Mouse (Mus musculus) ES-CJ7 (cell line): ENCODE measurements around the gene Catsperg1.
"Not testable (repeated sequence)": the region's sequence is repeated elsewhere in the genome, so short reads cannot be mapped to it uniquely, and the experiment has no call there.

ENCODE experiments used
- DNase-seq: peaks from one replicate; pipeline ENCODE4 v3.0.0; 2011; ENCODE audit warnings: low read depth, low spot score

The Catsperg1 gene

DNA sequence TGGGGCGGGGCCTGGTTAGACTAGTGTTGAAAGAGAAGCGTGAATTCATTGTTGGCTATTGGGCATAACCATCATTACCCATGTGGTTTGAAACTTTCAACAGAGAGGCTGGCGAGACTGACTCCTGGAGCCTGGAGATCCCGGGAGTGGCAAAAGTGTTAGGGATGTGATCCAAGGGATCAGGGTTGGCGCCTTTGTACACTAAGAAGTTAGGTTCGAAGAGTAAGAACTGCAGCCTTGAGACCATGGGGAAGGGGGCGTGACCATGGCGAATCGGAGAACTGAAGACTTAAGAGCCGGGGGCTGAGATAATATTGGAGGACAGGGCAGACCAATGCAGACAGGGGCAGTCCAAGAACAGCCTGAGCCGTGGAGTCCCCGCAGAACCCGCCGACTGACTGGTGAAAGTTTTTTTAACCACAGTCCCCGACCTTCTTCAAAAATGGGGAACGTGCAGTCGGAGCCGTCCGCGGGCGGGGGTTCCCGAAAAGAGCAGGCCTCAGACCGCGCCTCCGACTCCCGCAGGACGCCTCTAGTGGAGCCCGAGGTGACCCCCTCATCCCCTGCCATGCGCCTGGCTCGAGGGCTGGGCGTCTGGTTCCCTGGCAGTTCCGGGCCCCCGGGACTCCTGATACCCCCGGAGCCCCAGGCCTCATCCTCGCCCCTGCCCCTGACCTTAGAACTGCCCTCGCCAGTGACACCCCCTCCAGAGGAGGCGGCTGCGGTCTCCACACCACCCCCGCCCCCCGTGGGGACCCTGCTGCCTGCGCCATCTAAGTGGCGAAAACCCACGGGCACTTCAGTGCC, 42.9 kb downstream of the Catsperg1 start:
- DNase-seq: no peak

DNA sequence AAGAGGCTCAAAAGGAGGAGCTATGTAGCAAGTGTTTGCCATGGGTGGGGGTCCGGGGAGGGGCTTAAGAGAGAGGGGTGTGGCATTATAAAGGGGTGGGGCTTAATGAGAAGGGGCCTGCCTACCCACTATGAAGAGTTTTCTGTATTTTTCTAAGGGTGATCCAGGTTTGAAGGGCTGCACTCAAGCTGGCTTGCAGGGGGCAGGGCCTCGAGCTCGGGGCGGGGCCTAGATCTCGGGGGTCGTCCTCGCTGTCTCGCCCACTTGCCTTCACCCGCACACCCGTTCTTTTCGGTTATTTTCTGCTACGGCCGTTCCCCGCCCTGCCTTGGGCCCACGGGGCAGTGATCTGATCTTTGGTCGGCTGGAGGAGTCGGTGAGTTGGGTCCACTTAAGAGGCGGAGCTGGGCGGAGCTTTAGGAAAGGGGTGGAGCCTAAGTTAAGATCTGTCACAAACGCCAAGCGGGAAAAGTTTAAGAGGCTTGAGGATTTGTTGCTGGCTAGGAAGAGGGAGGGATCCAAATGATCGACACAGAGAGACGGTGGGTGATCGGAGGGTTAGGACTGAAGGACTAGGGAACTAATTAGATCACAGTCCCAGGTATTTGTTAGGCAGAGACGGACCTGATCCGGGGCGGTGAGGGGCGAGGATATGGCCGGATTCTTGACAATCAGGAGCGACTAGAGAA, 43.6 kb downstream of the Catsperg1 start, which contains the start of the genes Ggn and Spred3:
TSS of gene Ggn (plus strand) at position 145 of the 689 bp plus-strand sequence.
TSS of gene Spred3 (minus strand) at position 346 of the 689 bp plus-strand sequence.
- peak; percentile 80 for DNase-seq

DNA sequence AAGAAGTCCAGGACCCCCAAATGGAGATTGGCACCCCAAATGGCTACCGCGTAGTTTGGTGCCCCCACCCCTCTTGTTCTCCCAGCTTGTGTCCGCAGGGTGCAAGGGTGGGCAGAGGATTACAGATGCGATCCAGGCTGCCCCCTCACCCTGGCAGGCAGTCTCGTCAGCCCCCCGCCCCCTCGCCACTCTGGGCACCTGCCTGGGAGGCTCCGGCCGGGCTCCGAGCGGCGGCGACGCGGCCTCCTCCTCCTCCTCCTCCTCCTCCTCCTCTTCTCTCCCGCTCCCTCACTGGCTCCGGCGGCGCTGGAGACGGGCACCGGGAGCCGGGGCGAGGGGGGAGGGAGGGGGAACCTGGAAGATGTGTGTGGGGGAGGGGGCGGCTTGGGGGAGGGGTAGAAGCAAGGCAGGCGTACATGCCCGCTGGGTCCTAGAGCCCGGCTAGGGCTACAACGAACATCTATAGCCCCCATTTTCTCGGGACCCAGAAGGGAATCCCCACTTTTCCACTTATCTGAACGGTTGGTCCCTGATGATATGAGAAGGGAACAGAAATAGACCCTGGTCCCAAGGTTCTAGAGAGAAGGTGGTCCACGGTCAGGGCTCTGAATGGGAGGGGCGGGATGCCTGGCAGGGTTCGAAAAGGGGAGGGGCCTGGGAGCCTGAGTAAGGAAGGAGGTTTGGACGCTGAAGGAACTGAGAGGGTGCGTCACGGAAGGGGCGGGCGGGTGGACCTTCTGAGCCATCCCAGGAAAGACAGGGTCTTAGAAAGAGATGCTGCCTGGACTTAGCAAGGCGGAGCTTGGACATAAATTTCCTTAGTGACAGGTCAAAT, 44.4 kb downstream of the Catsperg1 start:
- DNase-seq: peak; percentile 93

DNA sequence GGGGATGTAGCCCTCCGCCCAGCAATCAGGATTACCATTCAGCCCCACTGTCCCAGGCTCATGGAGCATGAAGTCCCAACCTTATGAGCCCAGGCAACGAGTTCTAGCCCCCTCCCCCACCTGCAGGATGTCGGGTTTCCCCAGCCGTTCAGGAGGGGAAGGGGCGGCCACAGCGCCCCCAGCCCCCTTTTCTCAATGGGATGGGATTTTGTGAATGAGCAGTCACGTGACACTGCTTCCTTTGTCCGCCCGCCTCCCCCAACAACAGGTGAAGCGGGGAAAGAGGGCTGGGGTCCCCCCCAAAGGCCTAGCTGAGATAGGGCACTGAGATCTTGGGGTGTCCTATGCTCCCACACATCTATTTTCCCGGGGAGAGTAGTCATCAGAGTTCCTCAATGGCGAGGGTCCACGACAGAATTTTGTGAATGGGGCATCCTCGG, 45.0 kb downstream of the Catsperg1 start:
- DNase-seq: peak; percentile 67

DNA sequence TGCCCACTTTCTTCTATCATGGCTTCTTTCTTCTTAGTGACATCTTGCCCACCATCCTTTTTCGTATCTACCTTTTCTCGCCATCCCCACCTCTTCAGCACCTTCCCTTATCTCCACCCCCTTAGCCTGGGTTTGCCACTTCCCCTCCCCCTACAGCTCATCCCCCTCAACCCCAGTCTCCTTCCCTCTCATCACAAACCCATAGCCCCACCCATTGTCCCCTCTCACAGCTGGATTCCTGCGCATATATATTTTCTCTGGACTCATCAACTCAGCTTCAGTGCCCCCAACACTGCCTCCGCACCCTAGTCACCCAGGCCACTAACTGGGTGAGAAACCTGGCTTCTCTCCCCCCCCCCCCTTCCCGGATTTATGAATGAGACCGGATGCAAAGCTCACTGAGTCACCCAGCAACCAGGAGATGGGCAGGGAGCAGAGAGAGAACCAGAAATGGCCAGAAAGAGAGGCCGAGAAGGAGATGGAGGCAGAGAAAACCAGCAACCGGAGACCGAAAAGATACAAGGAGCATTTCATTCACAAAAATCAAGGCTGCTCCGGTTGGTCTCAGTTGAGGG, 45.6 kb downstream of the Catsperg1 start:
- DNase-seq: peak; percentile 69

DNA sequence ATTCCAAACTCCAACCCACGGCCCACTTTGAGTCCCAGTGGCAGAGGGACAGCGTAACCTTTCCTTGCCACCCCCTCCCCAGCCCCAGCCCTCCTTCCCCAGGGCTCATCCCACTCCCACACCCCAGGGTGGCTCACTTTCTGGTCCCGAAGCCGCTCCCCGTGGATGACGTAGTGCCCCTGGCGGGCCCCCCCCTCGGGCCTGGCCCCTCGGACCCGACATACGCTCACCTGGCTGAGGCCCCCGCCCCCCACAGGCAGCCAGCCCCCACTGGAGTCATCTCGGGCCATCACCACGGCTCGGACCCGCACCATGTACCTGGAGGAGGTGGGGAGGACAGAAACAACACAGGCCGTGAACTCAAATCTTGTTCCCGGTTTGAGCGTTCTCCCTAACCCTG, 46.2 kb downstream of the Catsperg1 start:
- DNase-seq: no peak

DNA sequence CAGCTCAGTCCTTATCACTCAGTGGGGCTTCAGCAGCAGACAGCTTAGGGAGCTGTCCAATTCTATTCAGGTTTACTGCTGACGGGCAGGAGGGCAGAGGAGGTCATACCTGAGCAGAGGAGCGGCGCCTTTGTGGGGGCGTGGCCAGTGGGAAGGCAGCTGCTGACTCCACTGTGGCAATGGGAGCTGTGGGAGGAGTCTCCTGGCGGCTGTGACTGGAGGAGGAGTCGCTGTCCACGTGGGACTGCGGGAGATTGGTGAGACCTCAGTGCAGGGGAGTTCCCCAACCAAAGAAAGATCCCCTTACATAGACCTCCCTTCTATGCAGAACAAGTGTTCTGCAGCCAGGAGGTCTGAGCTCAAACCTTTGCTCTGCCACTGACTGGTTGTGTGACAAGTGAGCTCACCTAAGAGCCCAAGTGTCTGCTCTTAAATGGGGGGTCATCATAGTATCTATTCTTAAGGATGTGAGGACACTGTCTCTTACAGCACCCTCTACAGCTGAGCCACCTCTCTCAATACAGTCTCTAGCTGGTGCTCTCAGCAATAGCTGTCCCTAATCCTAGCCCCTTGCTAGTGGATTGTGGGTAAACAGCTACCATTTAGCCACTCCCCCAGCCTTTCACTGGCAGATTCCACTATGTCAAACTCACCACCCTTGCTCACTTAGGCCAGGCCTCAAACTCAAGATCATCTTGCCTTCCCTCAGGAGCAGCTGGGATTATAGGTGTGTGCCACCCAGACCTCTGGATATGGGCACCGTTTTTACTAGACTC, 50.9 kb downstream of the Catsperg1 start:
- peak; percentile 98 for DNase-seq

DNA sequence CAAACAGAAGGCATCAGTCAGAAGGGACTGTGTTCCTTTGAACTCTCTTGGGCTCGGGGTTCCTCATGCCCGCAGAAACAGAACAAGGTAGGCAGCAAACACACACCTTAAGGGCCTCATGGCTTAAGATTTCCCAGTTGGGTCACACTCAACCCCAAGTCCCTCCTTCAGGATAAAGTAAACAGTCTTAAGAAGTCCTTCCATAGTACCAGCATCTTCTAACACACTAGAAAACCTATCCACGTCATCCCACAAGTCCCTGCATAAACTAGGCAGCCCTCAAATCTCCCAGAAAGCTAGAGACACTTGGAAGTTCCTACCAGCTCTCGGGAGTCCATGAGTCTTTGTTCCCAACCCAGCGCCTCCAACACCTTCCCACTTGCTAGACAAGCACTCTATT, 51.5 kb downstream of the Catsperg1 start:
- DNase-seq: no peak

DNA sequence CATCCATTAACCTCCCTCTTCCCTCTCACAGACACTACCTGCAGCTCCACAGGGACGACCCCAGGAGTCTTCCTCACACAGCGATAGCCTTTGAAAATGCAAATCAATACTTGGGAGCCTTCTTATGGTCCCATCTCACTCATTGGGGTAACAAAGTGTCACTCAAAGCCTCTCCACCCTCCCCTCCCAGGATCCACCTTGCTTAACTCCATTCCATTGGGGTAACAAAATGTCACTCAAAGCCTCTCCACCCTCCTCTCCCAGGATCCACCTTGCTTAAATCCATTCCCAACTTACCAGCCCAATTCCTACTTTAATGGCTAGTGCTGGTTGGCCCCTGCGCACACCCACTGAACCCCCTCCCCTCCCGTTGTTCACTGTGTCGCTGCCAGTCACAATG, 55.6 kb downstream of the Catsperg1 start:
- peak; percentile 99 for DNase-seq

DNA sequence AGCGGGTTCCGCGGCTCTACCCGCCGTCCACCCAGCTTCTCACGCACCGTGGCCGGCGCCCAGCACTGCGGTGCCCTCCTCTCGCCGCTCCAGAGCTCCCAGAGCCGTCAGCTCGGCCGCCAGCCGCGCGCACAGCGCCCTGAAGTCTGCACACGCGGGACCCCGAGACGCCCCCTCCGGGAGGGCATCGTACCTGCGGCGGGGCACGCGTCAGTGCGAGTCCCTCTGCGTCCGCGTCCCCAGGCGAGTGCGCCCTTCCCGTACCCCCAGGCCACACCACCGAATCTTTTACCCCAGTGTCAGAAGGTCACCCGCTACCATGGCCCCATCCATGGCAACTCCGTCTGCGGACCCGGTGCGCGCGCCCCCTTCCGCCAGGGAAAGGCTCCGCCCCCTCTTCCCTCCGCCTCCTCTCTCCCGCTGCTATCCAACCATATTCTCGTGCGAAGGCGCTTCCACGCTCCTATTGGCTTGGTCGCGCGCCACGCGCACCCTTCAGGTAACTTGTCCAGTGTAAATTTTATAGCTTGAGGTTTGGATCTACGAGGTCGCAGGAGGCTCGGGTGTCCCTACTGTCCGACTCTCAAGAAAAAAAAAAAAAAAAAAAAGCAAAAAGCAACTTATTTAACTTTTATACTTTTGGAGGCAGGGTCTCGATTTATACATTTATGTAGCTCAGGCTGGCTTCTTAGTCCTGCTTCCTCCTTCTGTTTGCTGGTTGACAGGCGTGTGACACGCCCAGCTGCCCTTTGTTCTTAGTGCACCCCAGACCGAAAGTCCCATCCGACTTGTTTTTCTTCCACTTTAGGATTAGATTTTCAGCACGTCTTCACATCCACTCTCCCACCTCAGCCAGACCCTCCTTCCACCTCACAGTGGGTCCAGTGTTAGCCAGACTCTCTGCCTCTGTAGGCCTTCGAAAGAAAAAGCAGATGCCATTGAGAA, 57.7 kb downstream of the Catsperg1 start, which contains the start of gene Fam98c:
TSS of gene Fam98c (minus strand) at position 397 of the 945 bp plus-strand sequence.
- peak; percentile 88 for DNase-seq

DNA sequence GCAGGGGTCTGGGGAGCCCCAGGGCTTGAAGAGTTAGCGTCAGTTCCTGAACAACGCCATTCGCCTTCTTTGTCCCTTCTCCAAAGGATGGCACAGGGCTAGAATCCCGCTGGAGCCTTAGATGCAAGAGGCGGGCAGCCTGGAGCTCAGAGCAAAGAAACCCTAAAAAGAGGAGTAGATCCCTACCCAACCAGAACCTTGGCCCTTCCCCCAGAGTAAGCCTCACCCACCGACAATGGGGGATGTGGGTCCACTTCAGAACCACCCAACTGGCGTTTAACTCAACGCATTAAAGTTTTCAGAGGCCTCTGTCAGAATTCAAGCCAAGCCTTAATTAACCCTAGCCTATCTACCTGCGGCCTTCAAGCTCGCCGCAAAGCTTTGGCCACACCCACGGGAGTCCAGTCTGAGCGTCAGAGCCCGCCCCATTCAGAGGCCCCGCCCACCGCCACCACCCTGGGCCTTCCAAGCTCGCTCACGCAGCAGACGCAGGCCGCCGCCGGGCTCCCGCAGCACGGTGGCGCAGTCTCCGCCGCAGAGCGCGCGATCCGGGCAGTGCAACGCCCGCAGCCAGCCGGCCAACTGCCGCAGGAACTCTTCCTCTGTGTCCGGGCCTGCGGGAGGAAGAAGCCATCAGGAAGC, 58.5 kb downstream of the Catsperg1 start:
- DNase-seq: peak; percentile 91

DNA sequence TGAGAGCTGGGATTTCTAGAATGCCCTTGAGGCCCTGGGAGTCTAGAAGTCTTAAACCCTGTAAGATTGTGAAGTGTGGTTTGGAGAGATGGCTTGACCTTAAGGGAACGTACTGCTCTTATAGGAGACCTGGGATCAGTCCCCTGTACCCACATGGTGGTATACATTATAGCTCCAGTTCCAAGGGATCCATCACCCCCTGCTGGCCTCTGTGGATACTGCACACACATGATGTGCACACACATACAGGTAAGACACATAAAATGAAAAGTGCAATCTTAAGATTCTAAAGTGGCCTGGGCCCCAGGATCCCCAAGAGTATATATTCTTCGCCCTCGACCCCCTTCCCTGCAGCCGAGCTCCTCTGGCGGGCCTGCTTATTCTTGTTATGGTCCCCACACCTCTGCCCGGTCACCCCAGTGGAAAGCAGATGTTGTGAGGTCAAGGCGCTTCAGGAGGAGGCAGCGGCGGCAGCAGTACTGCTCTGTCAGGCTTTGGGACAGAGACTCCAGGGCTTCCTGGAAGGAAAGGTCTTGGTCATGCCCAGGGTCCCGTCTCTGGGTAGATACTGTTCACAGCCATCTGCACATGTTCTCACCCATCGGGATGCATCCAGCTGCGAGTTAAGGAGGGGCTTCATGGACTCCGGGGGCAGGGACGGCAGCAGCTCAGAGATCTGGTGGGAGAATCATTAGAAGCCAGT, 59.7 kb downstream of the Catsperg1 start:
- peak; percentile 78 for DNase-seq

DNA sequence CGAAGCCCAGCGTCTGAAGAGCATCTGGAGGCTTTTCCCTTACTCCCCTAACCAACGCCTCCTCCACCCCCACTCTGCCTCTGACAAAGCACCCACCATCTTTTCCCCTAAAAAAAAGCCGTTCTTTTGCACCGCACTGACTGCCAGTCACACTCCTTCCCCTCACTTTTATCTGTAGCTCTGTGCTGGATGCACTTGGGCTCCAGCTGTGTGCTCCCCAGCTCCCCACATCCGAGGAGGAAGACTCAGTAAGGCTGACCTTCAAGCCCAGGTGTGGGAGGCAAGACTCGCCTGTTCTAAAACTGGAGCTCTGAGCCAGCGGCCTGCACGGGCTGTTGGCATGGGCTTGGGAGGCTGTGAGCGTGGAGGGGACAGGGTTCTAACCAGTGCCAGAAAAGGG, 62.3 kb downstream of the Catsperg1 start:
- DNase-seq: no peak

DNA sequence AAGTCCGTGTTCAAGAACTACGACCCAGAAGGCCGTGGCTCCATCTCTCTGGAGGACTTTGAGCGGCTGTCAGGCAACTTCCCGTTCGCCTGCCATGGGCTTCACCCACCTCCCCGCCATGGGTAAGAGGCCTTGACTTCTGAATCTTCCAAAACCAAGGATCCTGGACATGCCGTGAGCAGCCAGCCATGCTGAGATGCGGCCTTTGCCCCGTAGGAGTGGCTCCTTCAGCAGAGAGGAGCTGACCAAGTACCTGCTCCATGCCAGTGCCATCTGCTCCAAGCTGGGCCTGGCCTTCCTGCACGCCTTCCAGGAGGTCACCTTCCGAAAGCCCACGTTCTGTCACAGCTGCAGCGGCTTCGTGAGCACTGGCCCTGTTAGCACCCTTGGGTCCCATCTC, 65.1 kb downstream of the Catsperg1 start:
- DNase-seq: no peak

DNA sequence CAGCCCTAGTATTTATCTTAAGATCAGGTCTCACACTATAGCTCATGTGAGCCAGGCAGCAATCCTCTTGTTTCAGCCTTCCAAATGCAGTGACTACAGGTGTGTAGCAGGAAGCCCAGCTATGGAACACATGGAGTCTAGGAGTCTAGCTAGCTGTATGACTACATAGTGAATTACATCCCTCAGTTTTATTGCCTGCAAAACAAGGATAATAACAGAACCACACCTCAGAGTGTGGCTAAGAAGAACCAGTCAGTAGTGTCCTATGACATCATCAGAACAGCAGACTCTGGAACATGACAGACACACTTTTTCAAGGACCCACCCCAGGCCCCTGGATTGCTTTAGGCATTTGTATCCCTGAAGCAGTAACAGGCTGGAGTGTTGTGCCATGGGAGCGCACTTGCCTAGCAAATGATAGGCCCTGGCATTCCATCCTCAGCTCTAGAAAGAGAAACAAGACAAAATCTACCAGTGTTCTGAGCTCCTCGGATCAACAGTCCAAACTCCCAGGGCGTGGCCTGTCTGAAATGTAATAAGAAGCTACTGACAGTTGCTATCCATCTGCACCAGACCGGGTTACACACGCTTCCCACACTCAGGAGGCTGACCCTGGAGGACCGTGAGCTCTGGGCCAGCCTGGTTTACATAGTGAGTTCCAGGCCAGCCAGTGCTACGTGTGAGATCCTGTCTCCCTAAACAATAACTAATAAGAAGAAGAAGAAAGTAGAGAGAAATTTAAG, 67.0 kb downstream of the Catsperg1 start:
- DNase-seq: no peak

DNA sequence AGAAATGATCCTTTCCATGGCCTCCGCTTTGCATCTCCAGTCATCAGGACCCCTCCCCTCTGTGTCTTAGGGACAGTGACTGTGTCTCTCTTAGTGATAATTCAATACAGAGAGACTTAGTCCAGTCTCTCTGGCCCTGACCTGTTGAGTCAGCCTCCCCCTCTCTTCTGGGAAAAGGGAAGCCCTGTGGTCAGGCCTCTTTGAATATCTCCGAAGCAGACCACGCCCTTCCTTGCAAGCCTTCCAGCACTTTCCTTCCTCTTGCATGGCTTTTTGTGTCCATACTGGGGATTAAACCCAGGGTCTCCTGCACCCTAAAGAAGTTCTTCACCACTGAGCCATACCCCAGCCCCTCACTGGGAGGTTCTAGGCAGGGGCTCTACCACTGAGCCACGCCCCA, 69.8 kb downstream of the Catsperg1 start:
- no peak for DNase-seq

DNA sequence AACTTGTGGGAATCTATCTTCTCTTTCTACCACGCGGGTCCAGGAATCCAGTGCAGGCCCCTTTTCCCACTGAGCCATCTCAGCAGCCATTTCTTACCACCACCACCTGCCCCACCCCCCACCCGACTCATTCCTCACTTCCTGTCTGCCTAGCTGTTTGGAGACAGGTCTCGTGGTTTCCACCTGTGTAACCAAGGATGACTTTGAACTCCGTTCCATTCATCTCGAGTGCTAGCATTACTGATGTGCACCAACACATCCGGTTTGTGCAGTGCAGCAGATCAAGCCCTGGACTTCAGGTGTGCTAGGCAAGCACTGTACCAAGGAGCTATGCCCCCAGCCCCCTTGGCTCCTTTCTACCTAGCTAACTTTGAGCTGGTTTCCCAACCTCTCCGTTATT, 72.4 kb downstream of the Catsperg1 start:
- no peak for DNase-seq

DNA sequence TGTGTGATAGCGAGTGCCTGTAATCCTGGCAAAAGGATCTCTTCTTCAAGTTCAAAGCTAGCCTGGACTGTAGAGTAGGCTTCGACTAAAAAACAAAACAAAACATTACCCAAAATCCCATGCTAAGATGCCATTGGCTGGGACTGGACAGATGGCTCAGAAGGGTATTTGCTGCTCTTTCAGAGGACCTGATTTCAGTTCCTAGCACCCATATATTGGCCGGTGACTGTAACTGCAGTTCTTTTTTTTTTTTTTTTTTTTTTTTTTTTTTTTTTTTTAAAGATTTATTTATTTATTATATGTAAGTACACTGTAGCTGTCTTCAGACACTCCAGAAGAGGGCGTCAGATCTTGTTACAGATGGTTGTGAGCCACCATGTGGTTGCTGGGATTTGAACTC, 74.6 kb downstream of the Catsperg1 start:
- not testable (repeated sequence) for DNase-seq
